Mouse (Mus musculus) kidney, adult 18-20 months (tissue): Measurements from ENCODE around the gene Gins2.

ENCODE experiments used
- DNase-seq: peaks from one replicate; pipeline ENCODE4 v3.0.0; 2021

Gene Gins2

GRCm38 (mm10) chr8:120563851-120564837, 25.0 kb downstream of the Gins2 start:
- DNase-seq = peak; percentile 87

DNA sequence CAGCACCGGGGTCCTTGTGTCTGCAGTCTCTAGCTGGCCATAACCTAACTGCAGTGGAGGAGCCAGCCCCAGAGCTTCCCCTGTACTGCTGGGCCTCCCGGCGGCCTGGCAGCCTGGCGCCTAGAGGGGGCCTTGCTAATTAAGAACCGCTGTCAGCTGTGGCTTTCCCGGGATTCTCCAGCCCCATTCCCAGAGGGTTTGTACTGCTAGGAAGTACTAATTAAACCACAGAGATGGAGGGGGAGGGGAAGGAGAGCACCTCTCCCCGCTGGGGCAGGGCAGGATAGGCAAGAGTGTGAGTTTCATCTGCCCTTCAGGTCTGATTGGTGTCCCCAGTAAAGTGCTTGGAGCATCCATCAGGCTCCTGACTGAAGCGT, 25.8 kb downstream of the Gins2 start:
- DNase-seq = no peak

GRCm38 (mm10) chr8:120562680-120563347, 26.3 kb downstream of the Gins2 start:
- DNase-seq = no peak

GRCm38 (mm10) chr8:120561539-120562435, 27.3 kb downstream of the Gins2 start:
- DNase-seq = no peak

- no peak for DNase-seq
Observed at GRCm38 (mm10) chr8:120560535-120560934, 28.6 kb downstream of the Gins2 start.

- no peak for DNase-seq
Observed at GRCm38 (mm10) chr8:120559654-120560053, 29.4 kb downstream of the Gins2 start.

DNA sequence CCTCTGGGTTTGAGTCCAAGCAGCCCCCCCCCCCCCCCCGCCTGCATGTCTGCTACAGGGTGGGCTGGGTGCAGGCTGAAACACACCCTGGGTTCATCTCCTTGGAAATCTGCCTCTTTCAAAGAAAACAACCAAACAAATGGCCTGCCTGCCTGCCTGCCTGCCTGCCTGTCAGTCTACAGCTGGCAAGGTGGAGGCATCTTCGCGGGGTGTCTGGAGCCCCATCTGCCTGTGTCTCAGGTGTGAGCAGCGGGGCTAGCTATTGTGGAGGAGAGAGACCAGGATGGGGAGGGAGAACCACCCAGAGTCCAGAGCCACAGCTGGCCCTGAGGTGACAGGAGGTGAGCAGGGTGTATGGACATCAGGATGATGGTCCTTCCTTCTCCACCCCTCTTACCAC, 30.9 kb downstream of the Gins2 start:
- DNase-seq = no peak

DNA sequence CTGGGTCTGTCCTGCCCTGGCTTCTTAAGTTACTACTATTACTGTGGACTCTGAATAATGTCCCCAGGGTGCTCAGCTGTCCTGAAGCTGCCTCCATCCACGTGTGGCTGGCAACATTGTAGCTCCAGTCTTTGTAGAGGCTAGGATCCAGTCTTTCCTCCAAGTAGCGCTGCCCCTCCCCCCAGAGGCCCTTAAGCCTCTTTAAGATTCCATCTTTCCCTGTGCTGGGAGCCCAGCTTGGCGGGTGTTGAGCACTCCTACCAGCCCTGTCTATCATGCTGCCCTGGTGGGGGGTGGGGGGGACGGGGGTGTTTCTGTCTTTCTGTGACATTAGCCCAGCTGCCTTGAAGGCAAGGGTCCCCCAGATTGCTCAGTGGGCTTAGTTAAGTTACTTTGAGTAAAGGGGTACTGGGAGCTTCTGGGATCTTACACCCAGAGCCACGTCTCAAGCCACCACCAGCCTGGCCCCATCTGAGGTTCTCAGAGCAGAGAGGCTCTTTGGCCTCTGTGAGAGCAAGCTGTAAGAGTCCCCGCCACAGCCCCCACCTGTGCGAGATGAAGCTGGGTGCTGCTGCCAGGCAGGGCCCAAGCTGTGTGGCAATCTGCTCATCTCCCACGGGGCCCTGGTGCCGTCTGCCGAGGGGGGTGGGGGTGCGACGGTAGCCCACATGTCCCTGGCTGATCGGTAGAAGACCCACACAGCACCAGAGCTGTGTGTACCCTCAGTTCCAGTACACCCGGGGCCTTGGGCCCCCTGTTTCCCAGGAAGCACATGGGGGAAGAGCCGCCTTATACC, 31.7 kb downstream of the Gins2 start:
- DNase-seq = no peak

- no peak for DNase-seq
Observed at GRCm38 (mm10) chr8:120556198-120556892, 32.8 kb downstream of the Gins2 start.

- DNase-seq = no peak
Observed at GRCm38 (mm10) chr8:120554466-120555039, 34.6 kb downstream of the Gins2 start.

DNA sequence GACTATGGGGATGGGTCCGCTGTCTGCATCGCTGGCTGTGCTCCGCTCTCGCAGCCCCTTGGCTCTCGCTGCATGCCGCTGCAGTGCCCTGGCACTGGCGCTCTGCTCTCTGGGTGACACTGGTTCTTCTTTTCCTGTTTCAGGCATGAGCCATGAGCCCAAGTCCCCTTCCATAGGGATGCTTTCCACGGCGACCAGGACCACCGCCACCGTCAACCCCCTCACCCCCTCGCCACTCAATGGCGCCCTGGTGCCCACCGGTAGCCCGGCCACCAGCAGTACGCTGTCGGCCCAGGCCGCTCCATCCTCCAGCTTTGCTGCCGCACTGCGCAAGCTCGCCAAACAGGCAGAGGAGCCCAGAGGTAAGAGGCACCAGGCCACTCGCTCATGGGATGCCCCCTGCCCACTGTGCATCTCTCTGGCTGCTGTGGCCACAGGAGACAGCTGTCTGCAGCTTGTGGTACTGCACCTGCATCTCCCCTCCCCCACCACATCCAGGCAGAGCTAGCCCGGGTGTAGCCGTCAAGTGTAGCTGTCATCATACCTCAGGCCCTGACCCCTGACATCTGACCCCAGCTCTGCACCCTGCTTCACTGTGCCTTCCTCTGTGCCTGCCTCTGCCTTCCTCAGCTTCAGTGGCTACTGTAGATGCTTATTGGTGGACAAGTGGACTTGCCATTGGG, 35.5 kb downstream of the Gins2 start:
- no peak for DNase-seq

GRCm38 (mm10) chr8:120552509-120552908, 36.6 kb downstream of the Gins2 start:
- no peak for DNase-seq

DNA sequence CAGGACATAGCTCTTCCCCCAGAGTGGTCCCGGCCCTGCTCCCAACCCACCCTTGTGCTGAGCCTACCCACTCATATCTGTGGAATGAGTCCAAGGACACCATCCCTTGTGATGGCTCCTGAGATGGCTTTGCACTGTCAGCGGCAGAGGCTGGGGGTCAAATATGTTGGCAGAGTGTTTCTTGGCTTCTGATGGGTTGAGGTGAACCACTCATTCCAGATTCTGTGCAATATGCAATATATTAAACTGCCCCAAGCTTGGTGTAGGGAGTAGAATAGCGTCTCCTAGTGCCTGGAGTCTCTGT, 37.5 kb downstream of the Gins2 start:
- no peak for DNase-seq

DNA sequence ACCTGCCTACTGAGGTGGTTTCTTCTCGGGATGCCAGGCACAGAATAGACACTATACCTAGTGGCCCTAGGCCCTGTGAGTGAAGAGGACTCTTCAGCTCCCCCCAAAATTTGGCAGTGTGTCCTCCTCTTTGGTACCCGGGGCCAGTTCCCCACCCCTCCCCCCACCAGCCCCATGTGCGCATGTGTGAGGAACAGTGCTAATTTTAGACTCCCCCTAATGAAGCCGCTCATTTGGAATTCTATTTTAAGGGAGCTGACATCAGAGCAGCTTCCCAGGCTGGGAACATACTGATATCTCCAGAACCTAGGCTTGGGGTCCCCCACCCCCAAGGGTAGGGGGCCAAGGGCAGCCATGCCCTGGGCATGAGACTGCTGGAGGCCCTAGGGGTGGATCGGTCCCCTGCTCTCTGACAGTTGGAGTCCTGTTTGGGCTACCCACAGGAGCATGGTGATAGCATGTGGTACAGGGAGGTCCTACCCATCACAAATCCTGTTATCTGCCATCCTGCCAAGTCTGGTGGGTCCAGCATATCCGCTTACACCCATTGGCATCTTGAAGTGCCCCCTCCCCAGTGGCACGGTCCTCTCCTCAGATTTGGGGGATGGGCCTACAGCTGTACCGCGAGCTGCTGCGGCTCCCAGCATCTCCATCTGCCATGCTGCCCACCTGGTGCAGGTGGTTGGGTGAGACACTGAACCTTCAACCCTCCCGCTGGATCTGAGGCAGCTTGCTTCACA, 38.0 kb downstream of the Gins2 start:
- no peak for DNase-seq

GRCm38 (mm10) chr8:120550430-120550829, 38.7 kb downstream of the Gins2 start:
- no peak for DNase-seq

DNA sequence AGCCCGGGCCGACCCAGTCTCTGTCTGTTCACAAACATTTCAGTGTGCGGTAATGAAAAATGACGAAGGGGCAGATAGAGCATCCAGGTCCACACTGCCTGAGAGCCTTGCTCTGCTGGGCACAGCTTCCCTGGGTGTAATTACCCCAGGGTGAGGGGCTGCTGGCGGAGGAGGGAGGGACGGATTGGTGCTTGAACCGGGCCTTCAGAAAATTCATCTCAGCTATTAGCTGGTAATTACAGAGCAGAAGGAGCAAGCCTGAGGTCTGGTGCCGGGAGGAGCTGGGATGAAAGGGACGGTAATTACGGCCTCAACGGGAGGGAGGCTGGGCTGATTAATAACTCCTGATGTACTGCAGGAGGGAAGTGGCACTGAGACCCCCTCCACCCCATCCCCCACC, 39.2 kb downstream of the Gins2 start:
- no peak for DNase-seq

- peak; percentile 36 for DNase-seq
Observed at GRCm38 (mm10) chr8:120549321-120549921, 39.7 kb downstream of the Gins2 start.

DNA sequence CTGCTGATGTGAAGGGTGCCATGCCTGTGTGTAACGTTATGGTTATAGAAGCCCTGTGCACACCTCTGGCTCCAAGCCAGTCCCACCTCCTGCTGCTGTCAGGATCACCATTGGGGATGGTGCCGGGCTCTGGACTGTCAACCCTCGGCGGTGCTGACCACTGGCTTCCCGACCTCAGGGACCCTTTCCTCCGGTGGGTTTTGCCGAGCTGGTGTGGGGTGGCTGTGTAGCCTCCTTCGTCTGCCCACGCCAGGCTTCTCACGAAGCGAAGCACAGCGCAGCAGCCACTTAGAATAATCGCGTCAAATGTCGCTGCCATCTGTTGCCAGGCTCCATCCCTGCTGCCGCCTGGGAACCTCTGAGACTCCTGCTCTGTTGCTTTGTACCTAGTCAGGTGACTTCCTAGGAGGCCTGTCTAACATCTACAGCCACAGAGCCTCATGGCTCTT, 40.8 kb downstream of the Gins2 start:
- DNase-seq = no peak

GRCm38 (mm10) chr8:120547562-120547961, 41.5 kb downstream of the Gins2 start:
- DNase-seq = no peak

DNA sequence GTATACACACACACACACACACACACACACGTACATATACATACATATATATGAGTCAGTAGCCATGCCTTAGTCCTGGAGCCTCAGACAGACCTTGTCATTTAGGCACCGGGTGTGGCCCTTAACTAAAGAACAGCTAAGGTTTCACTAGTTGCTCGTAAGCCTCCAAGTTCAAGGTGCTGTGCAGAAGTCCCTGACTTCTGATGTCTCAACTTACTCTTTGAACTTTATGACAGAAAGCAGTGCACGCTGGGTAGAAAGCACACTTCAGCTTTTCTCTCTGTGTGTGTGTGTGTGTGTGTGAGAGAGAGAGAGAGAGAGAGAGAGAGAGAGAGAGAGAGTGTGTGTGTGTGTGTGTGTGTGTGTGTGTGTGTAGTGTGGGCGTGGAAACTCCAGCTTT, 44.9 kb downstream of the Gins2 start:
- no peak for DNase-seq
